Mouse (Mus musculus) myocyte (in vitro differentiated cells): ENCODE data around the gene Ppp1r3c. TPM values are rescaled to one million over a fixed set of nuclear protein-coding genes. Genes with fewer than 3 reads are reported as not detected.

Source experiments
- H3K27me3 ChIP-seq: one replicate; pipeline ENCODE4 v1.6.1; 2011; ENCODE audit not compliant: control insufficient read depth, insufficient read depth, insufficient read length
- H3K36me3 ChIP-seq: one replicate; pipeline ENCODE4 v1.6.1; 2011; ENCODE audit not compliant: control insufficient read depth, insufficient read depth
- H3K4me2 ChIP-seq: one replicate; pipeline ENCODE4 v1.6.1; 2011; ENCODE audit warnings: low read depth, control low read depth
- H3K4me3 ChIP-seq: one replicate; pipeline ENCODE4 v1.5.1; 2011; ENCODE audit warnings: mild to moderate bottlenecking, control low read depth, moderate library complexity
- H3K79me2 ChIP-seq: one replicate; pipeline ENCODE4 v1.6.1; 2011; ENCODE audit not compliant: control insufficient read depth, insufficient read depth
- H3ac ChIP-seq: one replicate; pipeline ENCODE4 v1.6.1; 2011; ENCODE audit not compliant: control insufficient read depth, insufficient read length
- CEBPB ChIP-seq: IDR thresholded peaks from 2 replicates; pipeline ENCODE4 v1.6.1; 2011; ENCODE audit warnings: mild to moderate bottlenecking, moderate library complexity; ENCODE audit not compliant: poor library complexity, insufficient read depth, severe bottlenecking
- E2F4 ChIP-seq: IDR thresholded peaks from one replicate; pipeline ENCODE4 v1.6.1; 2011; ENCODE audit warnings: mild to moderate bottlenecking, control low read depth, moderate library complexity; ENCODE audit not compliant: insufficient read depth
- MAX ChIP-seq: IDR thresholded peaks from one replicate; pipeline ENCODE4 v1.6.1; 2011; ENCODE audit warnings: low read depth, mild to moderate bottlenecking, control low read depth
- MYOD1 ChIP-seq, 3 experiments: IDR thresholded peaks; one replicate each; pipeline ENCODE4 v1.6.1; 2011; ENCODE audit warnings: control low read depth in 2 of 3, low read depth in 2 of 3, mild to moderate bottlenecking in 2 of 3, moderate library complexity in 1 of 3; ENCODE audit not compliant: insufficient read length in 2 of 3, control insufficient read depth in 1 of 3
- MYOG ChIP-seq, 3 experiments: IDR thresholded peaks; one replicate each; pipeline ENCODE4 v1.6.1; 2011; ENCODE audit warnings: control low read depth in 2 of 3, low read depth in 2 of 3, mild to moderate bottlenecking in 2 of 3; ENCODE audit not compliant: insufficient read length in 2 of 3, control insufficient read depth in 1 of 3, insufficient read depth in 1 of 3
- POLR2A ChIP-seq: IDR thresholded peaks from one replicate; pipeline ENCODE4 v1.6.1; 2011; ENCODE audit warnings: low read depth, mild to moderate bottlenecking, control low read depth, moderate library complexity; ENCODE audit not compliant: insufficient read length
- POLR2AphosphoS2 ChIP-seq: IDR thresholded peaks from one replicate; pipeline ENCODE4 v1.6.1; 2011; ENCODE audit warnings: low read depth, control low read depth; ENCODE audit not compliant: insufficient read length
- REST ChIP-seq: IDR thresholded peaks from one replicate; pipeline ENCODE4 v1.6.1; 2011; ENCODE audit warnings: mild to moderate bottlenecking, control low read depth, moderate library complexity; ENCODE audit not compliant: insufficient read depth, insufficient read length
- SRF ChIP-seq: IDR thresholded peaks from one replicate; pipeline ENCODE4 v1.6.1; 2011; ENCODE audit warnings: low read depth; ENCODE audit not compliant: control insufficient read depth, insufficient read length
- TCF12 ChIP-seq: IDR thresholded peaks from one replicate; pipeline ENCODE4 v1.6.1; 2011; ENCODE audit warnings: mild to moderate bottlenecking, control low read depth; ENCODE audit not compliant: poor library complexity, insufficient read depth, severe bottlenecking
- TCF3 ChIP-seq: IDR thresholded peaks from one replicate; pipeline ENCODE4 v1.6.1; 2011; ENCODE audit warnings: low read depth, control low read depth; ENCODE audit not compliant: insufficient read length
- USF1 ChIP-seq: IDR thresholded peaks from one replicate; pipeline ENCODE4 v1.6.1; 2011; ENCODE audit warnings: low read depth, mild to moderate bottlenecking, control low read depth, moderate library complexity
- polyA plus RNA-seq: library from polyadenylated mRNA; unstranded; fragments of >200 nt; fragmentation: generic; extraction: Trizol; gene quantifications from one replicate; pipeline ENCODE4 v1.2.1, GENCODE M21; 2012; ENCODE audit warnings: missing spikeins

Gene Ppp1r3c
- polyA plus RNA-seq, 1 experiment = not detected

GRCm38 (mm10) chr19:36696601-36697122 lies 39.8 kb downstream of the Ppp1r3c start:
- Histone ChIP-seq H3ac (no peak overlapping the region), H3K4me2 (no peak overlapping the region), H3K79me2 (no peaks in the 10 kb centered on the region), H3K4me3 (no peak overlapping the region), H3K36me3 (no peaks in the 10 kb centered on the region), H3K27me3 (no peaks in the 10 kb centered on the region)
- TF ChIP-seq MYOD1 (IDR thresholded peaks at IDR 0.05; ENCODE audit: control insufficient read depth in 1 of 3, insufficient read length in 2 of 3, low read depth in 2 of 3) = no peak
- TF ChIP-seq REST = no peak
- no peak for TF ChIP-seq USF1
- TF ChIP-seq POLR2A = no peak
- TF ChIP-seq POLR2AphosphoS2 = no peak
- no peak for TF ChIP-seq E2F4
- no peak for TF ChIP-seq TCF3
- no peak for TF ChIP-seq MAX

- no peaks in the 10 kb centered on the region for H3K36me3 ChIP-seq
- H3K79me2 ChIP-seq = no peaks in the 10 kb centered on the region
- TF ChIP-seq TCF3 = no peak
- no peak for TF ChIP-seq POLR2A
- no peak overlapping the region for H3K4me2 ChIP-seq
- H3K27me3 ChIP-seq = no peaks in the 10 kb centered on the region
- no peak overlapping the region for H3ac ChIP-seq
- no peak overlapping the region for H3K4me3 ChIP-seq
Measured at GRCm38 (mm10) chr19:36693530-36693929, 42.9 kb downstream of the Ppp1r3c start.

GRCm38 (mm10) chr19:36691941-36692340 lies 44.5 kb downstream of the Ppp1r3c start:
- no peaks in the 10 kb centered on the region for H3K79me2 ChIP-seq
- H3K36me3 ChIP-seq = no peaks in the 10 kb centered on the region
- no peak for TF ChIP-seq REST
- no peak for TF ChIP-seq MYOG (IDR thresholded peaks at IDR 0.05; ENCODE audit: control insufficient read depth in 1 of 3, insufficient read depth in 1 of 3, insufficient read length in 2 of 3, low read depth in 2 of 3)
- no peak for TF ChIP-seq CEBPB
- no peak for TF ChIP-seq POLR2AphosphoS2
- no peak for TF ChIP-seq TCF3
- no peak for TF ChIP-seq E2F4
- TF ChIP-seq USF1 = no peak
- TF ChIP-seq POLR2A = no peak
- TF ChIP-seq MYOD1 (IDR thresholded peaks at IDR 0.05; ENCODE audit: control insufficient read depth in 1 of 3, insufficient read length in 2 of 3, low read depth in 2 of 3) = no peak
- no peak overlapping the region for H3ac ChIP-seq
- no peaks in the 10 kb centered on the region for H3K27me3 ChIP-seq
- H3K4me3 ChIP-seq = no peak overlapping the region
- no peak overlapping the region for H3K4me2 ChIP-seq

GRCm38 (mm10) chr19:36691245-36691644 lies 45.2 kb downstream of the Ppp1r3c start:
- H3K4me2 ChIP-seq = no peak overlapping the region
- TF ChIP-seq POLR2A (no peak), MAX (no peak), USF1 (no peak), SRF (no peak), TCF12 (no peak), MYOD1 (IDR thresholded peaks at IDR 0.05; ENCODE audit: control insufficient read depth in 1 of 3, insufficient read length in 2 of 3, low read depth in 2 of 3) (peak in 1 of 3 experiments; percentile 45), POLR2AphosphoS2 (no peak), E2F4 (no peak), CEBPB (no peak), MYOG (IDR thresholded peaks at IDR 0.05; ENCODE audit: control insufficient read depth in 1 of 3, insufficient read depth in 1 of 3, insufficient read length in 2 of 3, low read depth in 2 of 3) (peak in 1 of 3 experiments; percentile 20), REST (no peak), TCF3 (no peak)
- no peaks in the 10 kb centered on the region for H3K36me3 ChIP-seq
- no peak overlapping the region for H3K4me3 ChIP-seq
- H3K27me3 ChIP-seq = no peaks in the 10 kb centered on the region
- H3K79me2 ChIP-seq = no peaks in the 10 kb centered on the region
- no peak overlapping the region for H3ac ChIP-seq

- no peaks in the 10 kb centered on the region for H3K27me3 ChIP-seq
- H3K79me2 ChIP-seq = no peaks in the 10 kb centered on the region
- peak overlapping the region; percentile 20 for H3K4me2 ChIP-seq
- H3K36me3 ChIP-seq = no peaks in the 10 kb centered on the region
- no peak overlapping the region for H3K4me3 ChIP-seq
- no peak overlapping the region for H3ac ChIP-seq
- TF ChIP-seq MAX (no peak), USF1 (no peak), POLR2A (no peak), MYOG (IDR thresholded peaks at IDR 0.05; ENCODE audit: control insufficient read depth in 1 of 3, insufficient read depth in 1 of 3, insufficient read length in 2 of 3, low read depth in 2 of 3) (no peak), TCF12 (no peak), MYOD1 (IDR thresholded peaks at IDR 0.05; ENCODE audit: control insufficient read depth in 1 of 3, insufficient read length in 2 of 3, low read depth in 2 of 3) (no peak), SRF (no peak), POLR2AphosphoS2 (no peak), REST (no peak), TCF3 (no peak), E2F4 (no peak), CEBPB (no peak)
Measured at GRCm38 (mm10) chr19:36689205-36689604, 47.2 kb downstream of the Ppp1r3c start.
